Mouse (Mus musculus): ENCODE results near the gene Mtr. TPM values are rescaled to one million over a fixed set of nuclear protein-coding genes. Genes with fewer than 3 reads are reported as not detected.
"Not testable (repeated sequence)": the region's sequence is repeated elsewhere in the genome, so short reads cannot be mapped to it uniquely, and the experiment has no call there.

The Mtr gene
- total RNA-seq, 2 experiments from 2014 or later, result 56.9 to 59.5 TPM

DNA sequence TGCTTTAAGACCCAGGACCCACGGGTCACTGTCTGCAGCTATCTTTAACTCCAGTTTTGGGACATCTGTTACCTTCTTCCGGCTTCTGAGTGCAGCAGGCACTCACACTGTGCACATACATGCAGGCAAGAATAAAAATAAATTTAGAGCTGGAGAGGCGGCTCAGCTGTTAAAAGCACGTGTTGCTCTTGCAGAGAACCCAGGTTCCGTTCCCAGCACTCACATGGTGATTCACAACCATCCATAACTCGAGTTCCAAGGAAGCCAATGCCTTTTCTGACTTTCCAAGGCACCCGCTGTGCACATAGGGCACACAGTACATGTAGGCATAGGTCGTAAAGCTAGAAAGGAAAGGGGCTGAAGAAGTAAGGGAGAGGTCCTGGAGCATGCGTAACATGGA lies 90.6 kb downstream of the Mtr start:
- DNase-seq, result no peak
- intact Hi-C loops (cut with DNase I), result no loop called here

DNA sequence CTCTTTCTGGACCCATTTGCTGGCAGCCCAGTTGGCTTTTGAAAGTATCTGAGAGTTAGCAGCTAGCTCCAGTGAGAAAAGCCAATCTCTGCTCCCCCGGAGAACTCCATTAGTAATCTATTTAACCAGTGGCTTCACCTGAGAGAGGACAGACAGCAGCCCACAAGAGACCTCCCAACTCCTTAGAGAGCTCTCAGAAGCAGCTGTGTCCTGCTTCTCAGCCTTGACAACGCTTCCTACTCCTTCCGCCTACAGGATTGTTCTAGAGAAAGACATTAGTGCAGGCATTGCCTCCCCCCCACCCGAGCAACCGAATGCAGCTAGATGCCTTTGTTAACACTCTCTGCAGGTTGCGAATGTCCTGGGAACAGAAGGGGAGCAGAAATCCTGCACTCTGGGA lies 91.5 kb downstream of the Mtr start:
- intact Hi-C loops (cut with DNase I), result no loop called here
- DNase-seq, result peak in 1 of 2 experiments; percentile 9

DNA sequence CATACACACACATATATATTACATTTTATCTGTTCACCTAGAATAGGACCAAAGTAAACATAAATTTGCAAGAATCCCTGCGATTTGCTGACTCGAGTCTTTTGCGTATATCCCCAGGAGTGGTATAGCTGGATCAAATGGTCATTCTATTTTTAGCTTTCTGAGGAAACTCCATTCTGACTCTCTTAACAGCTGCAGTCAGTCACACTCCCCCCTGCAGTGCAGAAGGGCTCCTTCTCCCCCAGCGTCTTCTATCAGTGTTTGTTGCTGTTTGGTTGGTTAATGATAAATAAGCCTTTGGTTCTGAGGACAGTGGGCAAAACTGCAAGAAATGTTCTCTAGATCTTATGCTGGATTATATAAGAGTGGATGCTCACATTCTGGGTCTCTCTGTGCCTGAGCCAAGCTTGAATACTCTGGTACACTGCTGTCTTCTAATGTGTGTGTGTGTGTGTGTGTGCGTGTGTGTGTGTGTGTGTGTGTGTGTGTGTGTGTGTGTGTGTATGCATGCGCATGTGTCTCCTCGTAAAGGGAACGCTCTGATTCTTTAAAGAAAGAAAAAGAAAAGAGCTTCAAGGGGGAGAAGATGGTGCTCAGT lies 92.4 kb downstream of the Mtr start:
- DNase-seq, result no peak
- intact Hi-C loops (cut with DNase I), result no loop called here

DNA sequence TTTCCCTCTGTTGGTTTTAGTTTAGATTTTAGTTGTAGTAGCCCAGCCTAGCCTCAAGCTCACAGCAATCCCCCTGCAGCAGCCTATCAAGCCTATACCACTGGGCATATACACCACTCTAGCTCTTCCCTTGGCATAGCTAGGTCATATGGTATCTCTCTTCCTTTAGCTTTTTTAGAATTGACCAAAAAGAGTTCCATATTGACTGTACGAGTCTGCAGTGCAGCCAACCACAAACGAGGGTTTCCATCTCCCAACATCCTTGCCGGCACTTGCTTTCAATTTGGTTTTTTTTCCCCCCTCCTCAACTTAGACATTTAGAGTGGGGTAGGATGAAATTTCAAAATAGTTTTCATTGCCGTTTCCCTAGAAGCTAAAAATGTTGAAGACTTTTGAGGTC lies 95.5 kb downstream of the Mtr start:
- no peak for DNase-seq
- intact Hi-C loops (cut with DNase I), result no loop called here

DNA sequence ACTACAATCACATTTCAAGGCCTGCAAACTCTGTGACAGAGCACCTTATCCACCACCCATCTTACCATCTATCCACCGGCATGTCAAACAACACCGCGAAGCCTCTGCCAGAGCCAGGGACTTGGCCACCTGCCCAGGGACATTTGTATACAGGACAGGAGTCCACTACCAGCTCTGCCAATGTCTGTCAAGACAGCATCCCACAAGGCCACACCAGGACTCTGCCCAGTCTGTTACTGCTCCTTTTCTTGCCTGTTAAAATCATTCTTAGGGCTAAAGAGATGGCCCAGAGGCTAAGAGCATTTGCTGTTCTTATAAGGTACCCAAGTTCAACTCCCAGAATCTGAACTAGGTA lies 97.8 kb downstream of the Mtr start:
- DNase-seq, result peak; percentile 44 to 54
- intact Hi-C loops (cut with DNase I), result no loop called here

DNA sequence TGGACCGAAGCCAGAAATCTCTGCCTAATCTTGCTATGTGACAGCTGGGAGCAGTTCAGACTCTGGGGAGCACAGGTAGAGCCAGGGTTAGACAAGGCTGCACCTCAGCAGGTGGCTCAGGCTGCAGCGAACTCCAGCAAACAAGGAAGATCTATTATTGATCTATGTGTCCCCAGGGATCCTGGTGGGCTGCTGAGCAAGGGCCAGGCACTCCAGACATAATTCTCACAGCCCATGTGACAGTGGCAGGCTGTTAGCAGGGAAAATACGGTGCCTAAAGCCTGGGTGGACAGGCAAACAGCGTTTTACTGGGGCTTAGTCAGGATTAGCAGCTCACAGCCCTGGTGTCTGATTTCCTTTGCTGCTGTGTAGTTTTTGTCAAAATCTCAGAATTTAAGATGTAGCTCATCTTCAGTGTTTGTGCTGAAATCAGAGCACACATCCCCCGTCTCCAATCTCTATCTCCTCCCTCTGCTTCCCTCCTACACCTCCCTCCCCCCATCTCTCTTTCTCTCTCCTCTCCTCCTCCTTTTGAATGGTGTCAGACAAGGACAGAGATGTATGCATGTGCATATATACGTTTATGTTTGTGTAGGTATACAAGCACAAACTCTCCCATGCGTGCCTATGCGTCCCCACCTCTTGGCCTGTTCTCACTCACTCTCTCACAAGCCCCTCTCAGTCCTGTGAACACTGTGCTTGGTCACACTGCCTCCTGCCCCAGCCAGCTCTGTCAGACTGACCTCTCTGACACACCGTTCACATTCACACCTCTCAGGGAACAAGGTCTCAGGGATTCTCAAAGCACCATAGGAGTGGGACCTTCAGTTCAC lies 98.4 kb downstream of the Mtr start:
- peak in 1 of 2 experiments; percentile 22 for DNase-seq
- intact Hi-C loops (cut with DNase I), result no loop called here

DNA sequence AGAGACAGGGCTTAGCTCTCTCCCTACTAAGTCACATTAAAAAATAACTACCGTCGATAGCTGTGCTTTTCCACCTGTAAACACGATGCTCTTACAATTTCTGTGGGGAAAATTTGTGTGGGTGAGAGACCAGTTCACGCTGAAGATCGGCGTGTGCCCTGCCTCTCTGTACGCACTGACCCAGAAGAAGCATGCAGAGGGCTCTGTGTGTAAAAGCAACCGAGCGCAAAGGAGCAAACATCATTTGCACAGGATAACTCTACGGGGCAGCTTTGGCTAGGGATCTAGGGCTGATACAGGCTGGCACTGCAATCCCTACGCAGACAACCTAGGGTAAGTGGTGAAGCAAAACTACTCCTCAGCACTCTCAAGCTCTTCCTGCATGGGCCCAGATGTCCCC lies 104.0 kb downstream of the Mtr start:
- DNase-seq, result no peak
- intact Hi-C loops (cut with DNase I), result no loop called here

DNA sequence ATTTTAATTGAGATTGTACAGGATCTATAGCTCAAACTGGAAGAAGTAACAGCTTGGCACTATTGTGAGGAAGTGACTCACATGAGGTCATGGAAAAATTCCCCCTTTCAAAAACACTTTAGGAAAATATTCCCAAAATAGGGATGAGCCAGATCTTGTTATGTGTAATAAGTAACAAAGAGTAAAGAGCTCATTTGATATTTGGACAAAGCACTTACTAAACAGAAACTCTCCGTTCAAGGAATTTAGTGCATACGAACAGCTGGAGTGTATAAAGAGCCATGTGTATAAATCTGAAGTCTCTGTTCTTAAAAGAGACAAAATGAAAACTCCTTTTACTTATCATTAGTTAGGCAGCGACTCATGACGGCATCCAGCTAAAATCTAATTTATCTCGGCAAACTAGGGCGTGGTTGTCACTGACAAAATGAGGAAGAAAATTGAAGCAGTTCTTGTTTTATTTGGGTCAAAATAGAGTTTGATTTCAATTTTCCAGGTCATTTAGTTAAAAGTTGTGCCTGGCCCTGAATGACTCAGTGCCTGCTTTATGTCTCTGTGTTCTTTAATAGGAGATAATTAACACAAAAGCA lies 110.9 kb downstream of the Mtr start:
- no peak for DNase-seq
- intact Hi-C loops (cut with DNase I), result no loop called here

DNA sequence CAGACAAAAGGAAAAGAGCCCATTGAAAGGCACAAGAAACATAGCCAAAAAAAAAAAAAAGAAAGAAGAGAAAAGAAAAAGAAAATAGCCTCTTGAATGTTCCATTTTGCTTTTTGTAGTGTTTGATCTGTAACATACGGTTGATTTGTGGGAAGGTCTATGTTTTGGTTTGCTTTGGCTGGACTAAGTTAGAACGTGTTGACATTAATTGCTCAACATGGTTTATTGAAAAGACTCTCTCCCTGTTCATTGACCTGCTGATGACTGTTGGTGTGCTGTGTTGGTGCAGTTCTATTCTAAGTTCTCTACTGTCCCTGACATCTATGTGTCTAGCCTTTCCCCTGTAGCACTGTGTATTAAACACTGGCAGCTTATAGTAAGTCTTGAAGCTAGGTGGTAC lies 111.5 kb downstream of the Mtr start:
- no peak for DNase-seq
- intact Hi-C loops (cut with DNase I), result no loop called here

DNA sequence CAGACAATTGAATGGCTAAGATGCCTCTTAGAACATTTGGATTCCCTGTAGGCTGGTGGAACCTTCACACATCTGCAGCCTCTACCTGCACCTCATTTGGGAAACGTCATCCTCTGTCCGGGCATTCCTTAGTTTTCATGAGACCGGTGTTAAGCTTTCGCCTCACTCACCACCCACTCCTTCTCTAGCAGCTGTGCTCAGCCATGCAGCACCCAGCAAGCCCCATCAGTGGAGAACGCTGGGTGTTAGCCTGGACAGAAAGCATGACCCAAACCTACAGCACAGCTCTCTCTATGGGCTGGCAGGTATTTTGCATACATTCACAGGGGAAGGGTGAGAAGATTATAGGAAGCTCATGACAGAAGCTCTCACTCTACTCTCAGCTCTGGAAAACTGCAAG lies 114.6 kb downstream of the Mtr start:
- DNase-seq, result no peak

DNA sequence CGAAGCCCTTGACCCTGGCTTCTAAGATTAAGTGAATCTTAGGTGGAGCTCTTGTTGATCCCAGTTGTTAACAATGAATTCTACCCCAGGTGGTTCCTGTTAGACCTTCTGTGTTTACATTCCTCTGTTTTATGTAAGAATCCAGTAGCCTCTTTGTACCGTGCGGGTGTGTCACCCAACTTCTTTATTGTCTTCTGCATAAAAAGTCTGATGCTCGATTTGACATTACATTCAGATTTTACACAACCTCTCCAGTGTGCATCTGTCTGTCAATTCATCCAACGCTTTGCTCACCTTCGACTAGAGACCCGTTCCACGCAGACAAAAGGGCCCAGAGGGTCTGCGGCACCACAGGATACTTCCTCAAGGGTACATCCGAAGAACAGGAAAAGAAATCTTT lies 121.5 kb downstream of the Mtr start:
- intact Hi-C loops (cut with DNase I), result not testable (repeated sequence)

More for the DNA sequence above, 114.6 kb downstream of the Mtr start:
- intact Hi-C loops (cut with DNase I), result no loop called here

DNA sequence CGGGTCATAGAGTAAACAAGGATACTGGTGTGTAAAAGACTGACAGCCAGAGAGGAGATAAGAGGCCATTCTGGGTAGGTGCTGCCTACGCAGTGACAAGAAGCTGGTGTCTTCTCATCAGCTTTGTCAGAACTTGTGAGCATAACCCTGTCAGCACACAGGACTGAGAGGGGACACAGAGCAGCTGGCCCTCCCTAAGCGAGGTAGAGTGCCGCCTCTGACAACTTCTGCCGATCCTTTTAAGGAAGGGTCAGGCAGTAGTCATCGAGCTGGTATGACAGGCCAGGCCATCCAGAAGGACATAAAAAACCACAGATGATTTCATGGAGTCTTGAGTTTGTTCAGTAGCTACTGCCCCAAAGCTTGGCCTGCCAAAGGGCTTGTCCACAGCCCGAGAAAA lies 124.4 kb downstream of the Mtr start:
- intact Hi-C loops (cut with DNase I), result loop anchor here (5.0 kb wide), 1 partner anchor 64 kb away; no protein-coding TSS in a partner anchor
- DNase-seq, result peak; percentile 57 to 75

More for the DNA sequence above, 121.5 kb downstream of the Mtr start:
- not testable (repeated sequence) for DNase-seq

Other genes starting within 250 kb of the Mtr start
- gene Ryr2, start 151.2 kb downstream of the Mtr start, total RNA-seq (2021), result 1,000 to 10,000 TPM in 1 of 2 experiments, 100 to 1,000 TPM in 1; 977 to 1,003 TPM
- gene Actn2, start 82.6 kb upstream of the Mtr start, total RNA-seq (2021), result 1,000 to 10,000 TPM; 1,811 to 1,984 TPM
- 10 to 100 TPM; 13.8 to 14.7 TPM for gene Heatr1, start 136.9 kb upstream of the Mtr start, total RNA-seq (2021)
- gene Lgals8, start 206.8 kb upstream of the Mtr start, total RNA-seq (2021), result 10 to 100 TPM; 33.9 to 40.0 TPM